Mouse (Mus musculus): ENCODE data around the gene Foxo3. TPM values are rescaled to one million over a fixed set of nuclear protein-coding genes. Genes with fewer than 3 reads are reported as not detected.

The Foxo3 gene
- polyA plus RNA-seq, 1 experiment from 2014 or later = 9.3 TPM

DNA sequence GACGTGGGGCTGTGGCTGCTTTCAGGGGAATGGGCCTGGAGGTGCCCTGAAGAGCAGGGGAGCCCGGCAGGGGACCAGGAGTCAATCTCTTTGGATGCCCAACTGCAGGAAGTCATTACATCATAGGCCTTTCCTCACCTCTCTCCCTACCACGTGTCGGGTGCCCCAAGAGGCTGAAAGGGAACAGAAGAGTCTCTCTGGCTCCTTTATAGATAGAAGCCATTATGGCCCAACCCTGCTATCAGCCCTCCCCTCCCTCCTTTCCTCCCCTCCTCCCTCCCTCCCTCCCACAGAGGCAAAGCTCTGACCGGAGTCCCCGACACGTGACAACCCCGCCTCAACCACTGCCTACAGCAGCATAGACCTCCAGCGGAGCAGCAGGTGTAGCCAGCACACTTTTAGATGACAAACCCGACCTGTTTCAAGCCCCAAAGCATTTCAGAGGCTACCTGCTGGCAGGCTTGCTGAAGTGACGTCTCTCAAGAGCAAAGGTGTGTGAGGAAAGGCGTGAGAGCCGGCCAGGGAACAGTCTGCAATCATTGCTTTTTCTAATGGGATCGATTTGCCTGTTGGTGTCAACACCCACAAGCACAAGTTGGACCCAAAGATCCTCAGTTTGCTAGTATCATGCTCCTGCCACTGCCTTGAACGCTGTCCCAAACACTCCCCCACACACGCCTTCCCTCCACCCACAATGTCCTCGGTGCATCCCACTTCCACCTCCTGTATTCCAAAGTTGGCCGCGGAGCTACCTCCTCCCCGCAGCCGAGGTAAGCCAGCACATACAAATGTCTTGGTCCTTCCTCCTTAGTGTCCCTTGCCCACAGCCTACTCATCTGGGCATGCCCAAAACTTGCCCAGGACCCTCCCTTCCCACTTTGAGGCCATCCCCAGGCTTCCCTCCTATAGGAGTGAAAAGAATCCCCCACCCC lies 2.5 kb downstream of the Foxo3 start:
- WGBS = 18% methylated on average over 21 of the region's 21 CpGs
- Histone ChIP-seq H3K9me3 (ENCODE audit: control insufficient read depth) (no peaks in the 10 kb centered on the region), H3K36me3 (ENCODE audit: control insufficient read depth, insufficient read depth) (0 out of 2 replicates have a peak, but pooled peaks cover 6% of the 10 kb centered on the region), H3K27me3 (replicated peaks; ENCODE audit: control insufficient read depth, insufficient read depth, low read length) (no peaks in the 10 kb centered on the region), H3K4me2 (replicated peaks; ENCODE audit: low read depth) (peak overlapping the region; percentile 97), H3K4me1 (replicated peaks; ENCODE audit: control insufficient read depth, insufficient read depth, low read length) (peaks cover 20% of the 10 kb centered on the region), H3K9ac (ENCODE audit: low read depth, low read length) (peak overlapping the region; percentile 86), H3K4me3 (ENCODE audit: low read depth, low read length) (peak overlapping the region; percentile 85), H3K27ac (ENCODE audit: low read depth, low read length) (peak overlapping the region; percentile 61)
- peak; percentile 9; the same call in 1 of the 2 replicates for TF ChIP-seq CTCF (IDR thresholded peaks at IDR 0.05; ENCODE audit: low read depth)
- ATAC-seq = peak; percentile 4

DNA sequence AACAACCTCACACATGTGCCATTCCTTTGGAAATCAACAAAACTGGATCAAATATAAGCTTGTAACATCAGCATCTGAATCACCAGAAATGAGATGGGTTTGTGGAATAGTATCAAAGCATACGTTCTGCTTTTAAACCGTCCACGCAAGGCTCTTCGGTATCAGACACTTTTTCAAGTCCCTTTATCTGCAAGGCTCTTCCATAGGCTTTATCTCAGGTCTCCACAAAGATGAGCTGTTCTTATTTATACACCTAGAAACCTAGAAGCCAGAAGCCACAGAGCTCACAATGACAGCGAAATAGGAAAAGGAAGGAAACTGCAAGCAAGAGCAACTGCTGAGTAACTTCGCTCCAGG lies 3.2 kb downstream of the Foxo3 start:
- H3K4me1 ChIP-seq (replicated peaks; ENCODE audit: control insufficient read depth, insufficient read depth, low read length) = peaks cover 19% of the 10 kb centered on the region
- peak overlapping the region; percentile 61 for H3K27ac ChIP-seq (ENCODE audit: low read depth, low read length)
- no peak for ATAC-seq
- peak overlapping the region; percentile 85 for H3K4me3 ChIP-seq (ENCODE audit: low read depth, low read length)
- peak overlapping the region; percentile 97 for H3K4me2 ChIP-seq (replicated peaks; ENCODE audit: low read depth)
- no peaks in the 10 kb centered on the region for H3K27me3 ChIP-seq (replicated peaks; ENCODE audit: control insufficient read depth, insufficient read depth, low read length)
- 0 out of 2 replicates have a peak overlapping the region, but pooled peaks have one; percentile 86 for H3K9ac ChIP-seq (ENCODE audit: low read depth, low read length)
- no peaks in the 10 kb centered on the region for H3K9me3 ChIP-seq (ENCODE audit: control insufficient read depth)
- TF ChIP-seq CTCF (IDR thresholded peaks at IDR 0.05; ENCODE audit: low read depth) = no peak
- peaks cover 13% of the 10 kb centered on the region; the same call in 1 of the 2 replicates for H3K36me3 ChIP-seq (ENCODE audit: control insufficient read depth, insufficient read depth)
- whole genome bisulfite sequencing = 62% methylated on average over 6 of the region's 6 CpGs

DNA sequence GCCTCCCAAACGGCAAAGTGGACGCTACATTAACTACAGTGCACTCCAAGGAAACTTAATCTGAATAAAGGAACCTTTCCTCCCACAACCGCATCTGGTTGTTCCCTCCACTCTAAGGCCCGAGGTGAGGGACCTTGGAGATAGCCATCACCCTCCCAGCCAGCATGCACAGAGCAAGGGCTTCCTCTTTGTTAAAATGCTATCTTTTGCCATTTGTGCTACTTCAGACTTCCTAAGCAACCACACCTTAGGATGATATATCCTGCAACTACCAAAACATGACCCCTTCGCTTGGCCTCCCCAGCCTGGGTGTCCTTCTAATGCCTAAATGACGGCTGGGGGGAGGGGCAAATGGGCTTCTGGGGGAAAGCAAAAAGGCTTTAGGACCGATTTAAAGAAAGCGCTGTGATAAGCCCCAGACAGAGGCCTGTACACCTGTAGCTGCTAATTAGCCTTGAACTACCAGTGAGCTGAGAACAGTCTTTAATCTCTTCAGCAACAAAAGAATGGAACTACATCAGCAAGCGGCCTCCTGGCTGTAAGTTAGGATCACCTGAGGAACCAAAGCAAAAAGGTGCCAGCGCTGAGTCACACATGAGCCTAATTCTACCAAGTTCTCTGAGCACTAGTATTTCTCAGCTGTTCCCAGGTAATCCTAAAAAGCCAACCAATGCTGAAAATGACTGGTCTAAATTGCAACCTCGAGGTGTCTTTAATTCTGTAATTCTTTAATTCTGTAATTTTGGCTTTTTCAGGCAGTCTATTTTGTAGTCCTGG lies 4.9 kb downstream of the Foxo3 start:
- no peak for ATAC-seq
- H3K36me3 ChIP-seq (ENCODE audit: control insufficient read depth, insufficient read depth) = peaks cover 26% of the 10 kb centered on the region
- H3K4me1 ChIP-seq (replicated peaks; ENCODE audit: control insufficient read depth, insufficient read depth, low read length) = peaks cover 22% of the 10 kb centered on the region
- H3K4me3 ChIP-seq (ENCODE audit: low read depth, low read length) = no peak overlapping the region
- TF ChIP-seq CTCF (IDR thresholded peaks at IDR 0.05; ENCODE audit: low read depth) = no peak
- no peaks in the 10 kb centered on the region for H3K9me3 ChIP-seq (ENCODE audit: control insufficient read depth)
- WGBS = 54% methylated on average over 11 of the region's 11 CpGs
- no peaks in the 10 kb centered on the region for H3K27me3 ChIP-seq (replicated peaks; ENCODE audit: control insufficient read depth, insufficient read depth, low read length)
- no peak overlapping the region for H3K9ac ChIP-seq (ENCODE audit: low read depth, low read length)
- H3K27ac ChIP-seq (ENCODE audit: low read depth, low read length) = peak overlapping the region; percentile 50
- H3K4me2 ChIP-seq (replicated peaks; ENCODE audit: low read depth) = peak overlapping the region; percentile 40

DNA sequence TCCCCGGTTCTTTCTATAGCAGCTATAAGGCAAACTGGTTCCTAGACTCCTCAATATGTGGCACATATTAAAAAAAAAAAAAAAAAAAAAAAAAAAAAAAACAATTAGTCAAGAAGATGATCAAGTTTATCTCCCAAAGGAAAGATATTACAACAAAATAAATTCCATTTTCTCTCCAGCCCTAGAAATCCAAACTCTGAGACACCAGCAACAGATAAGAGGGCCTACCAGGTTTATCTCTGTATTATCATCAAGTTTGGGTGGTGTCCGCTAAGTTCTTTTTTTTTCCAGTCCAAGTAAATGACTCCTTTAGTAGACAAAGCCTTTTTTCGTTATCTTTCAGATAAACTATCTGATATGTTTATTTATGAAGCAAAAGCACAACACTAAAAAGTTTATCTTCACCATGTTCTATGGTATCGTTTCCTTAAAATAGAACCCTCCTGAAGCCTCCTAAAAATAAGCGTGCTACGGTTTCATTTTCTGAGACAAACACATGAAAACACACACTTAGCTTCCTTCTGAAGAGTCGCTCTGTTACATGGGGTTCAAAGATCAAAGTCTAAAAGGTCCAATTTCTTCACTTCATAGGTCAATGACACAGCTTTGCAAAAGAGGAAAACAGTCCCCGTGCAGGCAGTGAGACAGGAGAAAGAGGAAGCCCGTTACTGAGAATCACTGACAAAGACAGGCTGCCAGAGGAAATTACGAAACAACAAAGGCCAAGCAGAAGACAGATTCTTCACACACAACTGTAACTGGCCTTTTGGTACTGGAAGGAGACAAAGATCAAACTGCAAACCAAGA lies 6.1 kb downstream of the Foxo3 start:
- ATAC-seq = peak; percentile 57
- WGBS = 25% methylated on average over 10 of the region's 10 CpGs
- Histone ChIP-seq H3K27me3 (replicated peaks; ENCODE audit: control insufficient read depth, insufficient read depth, low read length) (no peaks in the 10 kb centered on the region), H3K9me3 (ENCODE audit: control insufficient read depth) (no peaks in the 10 kb centered on the region), H3K9ac (ENCODE audit: low read depth, low read length) (no peak overlapping the region), H3K27ac (ENCODE audit: low read depth, low read length) (peak overlapping the region; percentile 54; the same call in 1 of the 2 replicates), H3K4me1 (replicated peaks; ENCODE audit: control insufficient read depth, insufficient read depth, low read length) (peaks cover 22% of the 10 kb centered on the region), H3K4me3 (ENCODE audit: low read depth, low read length) (no peak overlapping the region), H3K4me2 (replicated peaks; ENCODE audit: low read depth) (peak overlapping the region; percentile 40), H3K36me3 (ENCODE audit: control insufficient read depth, insufficient read depth) (peaks cover 36% of the 10 kb centered on the region)
- no peak for TF ChIP-seq CTCF (IDR thresholded peaks at IDR 0.05; ENCODE audit: low read depth)

DNA sequence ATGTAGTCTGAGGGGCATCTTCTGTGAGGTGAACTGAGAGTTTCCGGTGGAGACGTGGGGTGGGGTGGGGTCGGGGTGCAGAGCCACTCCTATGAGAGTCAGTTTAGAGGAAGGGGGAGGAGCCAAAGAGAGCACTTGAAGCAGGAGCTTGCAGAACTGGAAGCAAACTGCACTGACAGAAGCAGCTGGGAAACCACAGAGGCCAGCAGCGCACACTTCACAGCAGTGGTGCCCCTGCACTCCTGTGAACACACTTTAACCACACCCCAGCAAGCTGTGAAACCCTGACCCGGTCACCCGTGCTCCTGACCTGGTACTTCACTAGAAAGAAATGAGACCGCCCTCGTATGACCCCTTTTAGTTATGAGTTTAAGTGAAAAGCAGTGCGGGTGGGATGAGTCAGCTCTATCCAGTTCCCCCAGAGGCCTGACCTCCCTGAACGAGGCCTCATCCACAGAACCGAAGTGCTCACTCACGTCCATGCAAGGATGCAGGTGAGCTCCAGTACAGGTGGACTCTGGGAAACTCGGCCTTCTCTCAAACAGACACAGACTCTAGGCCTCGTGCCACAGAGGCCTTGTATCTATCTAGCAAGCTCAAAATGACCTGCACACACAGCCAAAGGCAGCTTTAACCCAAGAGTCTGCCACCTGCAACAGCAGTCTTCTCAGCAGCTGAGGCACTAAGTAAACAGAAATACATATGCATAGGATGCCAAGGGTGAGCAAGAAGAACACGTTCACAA lies 7.1 kb downstream of the Foxo3 start:
- Histone ChIP-seq H3K36me3 (ENCODE audit: control insufficient read depth, insufficient read depth) (peaks cover 38% of the 10 kb centered on the region), H3K27ac (ENCODE audit: low read depth, low read length) (peak overlapping the region; percentile 54), H3K4me2 (replicated peaks; ENCODE audit: low read depth) (no peak overlapping the region), H3K9ac (ENCODE audit: low read depth, low read length) (no peak overlapping the region), H3K4me3 (ENCODE audit: low read depth, low read length) (no peak overlapping the region), H3K9me3 (ENCODE audit: control insufficient read depth) (no peaks in the 10 kb centered on the region), H3K4me1 (replicated peaks; ENCODE audit: control insufficient read depth, insufficient read depth, low read length) (peaks cover 20% of the 10 kb centered on the region), H3K27me3 (replicated peaks; ENCODE audit: control insufficient read depth, insufficient read depth, low read length) (no peaks in the 10 kb centered on the region)
- no peak for TF ChIP-seq CTCF (IDR thresholded peaks at IDR 0.05; ENCODE audit: low read depth)
- no peak for ATAC-seq
- WGBS = 40% methylated on average over 15 of the region's 15 CpGs
